Mouse (Mus musculus): ENCODE data around the gene Zfr2. TPM values are rescaled to one million over a fixed set of nuclear protein-coding genes. Genes with fewer than 3 reads are reported as not detected.

Gene Zfr2
- polyA plus RNA-seq, 1 experiment from 2014 or later: 4.1 TPM

- ATAC-seq (ENCODE audit: extremely low read depth, insufficient number of reproducible peaks, low FRiP score, low TSS enrichment): peak; percentile 49
- H3K27me3 ChIP-seq (replicated peaks): peaks cover 61% of the 10 kb centered on the region
- H3K4me1 ChIP-seq: peaks cover 30% of the 10 kb centered on the region
- H3K36me3 ChIP-seq: no peaks in the 10 kb centered on the region; the same call in 1 of the 2 replicates
- H3K4me3 ChIP-seq: peak overlapping the region; percentile 78
- H3K9ac ChIP-seq: peak overlapping the region; percentile 90
- no peaks in the 10 kb centered on the region for H3K9me3 ChIP-seq
- H3K27ac ChIP-seq (replicated peaks): 0 out of 2 replicates have a peak overlapping the region, but pooled peaks have one; percentile 20
- WGBS: 1% methylated on average over 24 of the region's 28 CpGs
- peak overlapping the region; percentile 76 for H3K4me2 ChIP-seq
Measured at GRCm38 (mm10) chr10:81233226-81233585, 251 bp downstream of the Zfr2 start.

GRCm38 (mm10) chr10:81234206-81234605 is 1.3 kb downstream of the Zfr2 start:
- ATAC-seq (ENCODE audit: extremely low read depth, insufficient number of reproducible peaks, low FRiP score, low TSS enrichment): no peak
- Histone ChIP-seq H3K27me3 (replicated peaks) (peaks cover 59% of the 10 kb centered on the region), H3K9ac (no peak overlapping the region), H3K4me1 (peaks cover 30% of the 10 kb centered on the region), H3K4me2 (no peak overlapping the region), H3K4me3 (no peak overlapping the region), H3K9me3 (no peaks in the 10 kb centered on the region), H3K36me3 (no peaks in the 10 kb centered on the region; the same call in 1 of the 2 replicates), H3K27ac (replicated peaks) (no peak overlapping the region)
- 74% methylated on average over 6 of the region's 6 CpGs for WGBS

GRCm38 (mm10) chr10:81236471-81237268 is 3.7 kb downstream of the Zfr2 start:
- Histone ChIP-seq H3K36me3 (no peaks in the 10 kb centered on the region; the same call in 1 of the 2 replicates), H3K9ac (no peak overlapping the region), H3K27ac (replicated peaks) (no peak overlapping the region), H3K9me3 (no peaks in the 10 kb centered on the region), H3K4me2 (no peak overlapping the region), H3K4me3 (no peak overlapping the region), H3K4me1 (peaks cover 23% of the 10 kb centered on the region), H3K27me3 (replicated peaks) (peaks cover 59% of the 10 kb centered on the region)
- 82% methylated on average over 12 of the region's 12 CpGs for WGBS
- ATAC-seq (ENCODE audit: extremely low read depth, insufficient number of reproducible peaks, low FRiP score, low TSS enrichment): no peak

- WGBS: 71% methylated on average over 2 of the region's 2 CpGs
Measured at GRCm38 (mm10) chr10:81238618-81239017, 5.7 kb downstream of the Zfr2 start.

GRCm38 (mm10) chr10:81240876-81241275 is 7.9 kb downstream of the Zfr2 start:
- Histone ChIP-seq H3K4me3 (no peak overlapping the region), H3K4me2 (no peak overlapping the region)

More at GRCm38 (mm10) chr10:81238618-81239017, 5.7 kb downstream of the Zfr2 start:
- Histone ChIP-seq H3K4me2 (no peak overlapping the region), H3K9ac (no peak overlapping the region), H3K9me3 (no peaks in the 10 kb centered on the region), H3K4me1 (peaks cover 15% of the 10 kb centered on the region), H3K36me3 (no peaks in the 10 kb centered on the region; the same call in 1 of the 2 replicates), H3K4me3 (no peak overlapping the region), H3K27ac (replicated peaks) (no peak overlapping the region), H3K27me3 (replicated peaks) (peaks cover 72% of the 10 kb centered on the region)
- ATAC-seq (ENCODE audit: extremely low read depth, insufficient number of reproducible peaks, low FRiP score, low TSS enrichment): no peak

GRCm38 (mm10) chr10:81242021-81242420 is 9.1 kb downstream of the Zfr2 start:
- Histone ChIP-seq H3K9ac (no peak overlapping the region; the same call in 1 of the 2 replicates), H3K9me3 (no peaks in the 10 kb centered on the region), H3K4me1 (peaks cover 15% of the 10 kb centered on the region), H3K27ac (replicated peaks) (no peak overlapping the region), H3K36me3 (no peaks in the 10 kb centered on the region), H3K27me3 (replicated peaks) (peaks cover 82% of the 10 kb centered on the region), H3K4me3 (no peak overlapping the region), H3K4me2 (no peak overlapping the region)
- no peak for ATAC-seq (ENCODE audit: extremely low read depth, insufficient number of reproducible peaks, low FRiP score, low TSS enrichment)
- 87% methylated on average over 16 of the region's 16 CpGs for WGBS

More at GRCm38 (mm10) chr10:81240876-81241275, 7.9 kb downstream of the Zfr2 start:
- no peaks in the 10 kb centered on the region for H3K9me3 ChIP-seq
- no peak overlapping the region for H3K9ac ChIP-seq
- peaks cover 85% of the 10 kb centered on the region for H3K27me3 ChIP-seq (replicated peaks)
- peaks cover 15% of the 10 kb centered on the region for H3K4me1 ChIP-seq
- H3K27ac ChIP-seq (replicated peaks): no peak overlapping the region
- no peak for ATAC-seq (ENCODE audit: extremely low read depth, insufficient number of reproducible peaks, low FRiP score, low TSS enrichment)
- WGBS: 28% methylated on average over 13 of the region's 13 CpGs
- H3K36me3 ChIP-seq: no peaks in the 10 kb centered on the region

- H3K36me3 ChIP-seq: 0 out of 2 replicates have a peak, but pooled peaks cover 3% of the 10 kb centered on the region
- no peak overlapping the region for H3K27ac ChIP-seq (replicated peaks)
- ATAC-seq (ENCODE audit: extremely low read depth, insufficient number of reproducible peaks, low FRiP score, low TSS enrichment): no peak
- H3K9ac ChIP-seq: 0 out of 2 replicates have a peak overlapping the region, but pooled peaks have one; percentile 50
- peaks cover 64% of the 10 kb centered on the region for H3K27me3 ChIP-seq (replicated peaks)
- 68% methylated on average over 4 of the region's 4 CpGs for WGBS
- no peaks in the 10 kb centered on the region for H3K9me3 ChIP-seq
- H3K4me3 ChIP-seq: no peak overlapping the region
- peaks cover 15% of the 10 kb centered on the region for H3K4me1 ChIP-seq
- H3K4me2 ChIP-seq: no peak overlapping the region
Measured at GRCm38 (mm10) chr10:81244146-81244545, 11.2 kb downstream of the Zfr2 start.

- H3K4me3 ChIP-seq: no peak overlapping the region
- H3K4me2 ChIP-seq: no peak overlapping the region
- H3K9ac ChIP-seq: 0 out of 2 replicates have a peak overlapping the region, but pooled peaks have one; percentile 50
- H3K27me3 ChIP-seq (replicated peaks): peaks cover 59% of the 10 kb centered on the region
- ATAC-seq (ENCODE audit: extremely low read depth, insufficient number of reproducible peaks, low FRiP score, low TSS enrichment): no peak
- no peak overlapping the region for H3K27ac ChIP-seq (replicated peaks)
- H3K9me3 ChIP-seq: no peaks in the 10 kb centered on the region
- 9% methylated on average over 17 of the region's 17 CpGs for WGBS
- H3K36me3 ChIP-seq: 0 out of 2 replicates have a peak, but pooled peaks cover 3% of the 10 kb centered on the region
- H3K4me1 ChIP-seq: peaks cover 11% of the 10 kb centered on the region
Measured at GRCm38 (mm10) chr10:81244595-81244994, 11.6 kb downstream of the Zfr2 start.

GRCm38 (mm10) chr10:81245166-81245565 is 12.2 kb downstream of the Zfr2 start:
- Histone ChIP-seq H3K27me3 (replicated peaks) (peaks cover 56% of the 10 kb centered on the region), H3K9me3 (no peaks in the 10 kb centered on the region), H3K27ac (replicated peaks) (no peak overlapping the region), H3K36me3 (0 out of 2 replicates have a peak, but pooled peaks cover 3% of the 10 kb centered on the region), H3K4me1 (peaks cover 5% of the 10 kb centered on the region), H3K9ac (no peak overlapping the region), H3K4me3 (no peak overlapping the region), H3K4me2 (no peak overlapping the region)
- ATAC-seq (ENCODE audit: extremely low read depth, insufficient number of reproducible peaks, low FRiP score, low TSS enrichment): no peak
- WGBS: 90% methylated on average over 6 of the region's 6 CpGs

- Histone ChIP-seq H3K36me3 (0 out of 2 replicates have a peak, but pooled peaks cover 3% of the 10 kb centered on the region), H3K9me3 (no peaks in the 10 kb centered on the region), H3K4me1 (peaks cover 8% of the 10 kb centered on the region), H3K27ac (replicated peaks) (no peak overlapping the region), H3K4me3 (no peak overlapping the region), H3K27me3 (replicated peaks) (peaks cover 56% of the 10 kb centered on the region), H3K4me2 (no peak overlapping the region), H3K9ac (no peak overlapping the region)
- 79% methylated on average over 2 of the region's 2 CpGs for WGBS
- no peak for ATAC-seq (ENCODE audit: extremely low read depth, insufficient number of reproducible peaks, low FRiP score, low TSS enrichment)
Measured at GRCm38 (mm10) chr10:81247804-81248203, 14.8 kb downstream of the Zfr2 start.

- ATAC-seq (ENCODE audit: extremely low read depth, insufficient number of reproducible peaks, low FRiP score, low TSS enrichment): no peak
- Histone ChIP-seq H3K4me3 (no peak overlapping the region), H3K27me3 (replicated peaks) (peaks cover 56% of the 10 kb centered on the region), H3K4me2 (no peak overlapping the region), H3K27ac (replicated peaks) (no peak overlapping the region), H3K9me3 (no peaks in the 10 kb centered on the region), H3K9ac (no peak overlapping the region), H3K36me3 (0 out of 2 replicates have a peak, but pooled peaks cover 3% of the 10 kb centered on the region), H3K4me1 (peaks cover 10% of the 10 kb centered on the region)
- 74% methylated on average over 8 of the region's 8 CpGs for WGBS
Measured at GRCm38 (mm10) chr10:81249442-81249841, 16.5 kb downstream of the Zfr2 start.
